Mouse (Mus musculus) splenic B cell, adult 2 months (primary cell): ENCODE measurements around the gene Crim1.

ENCODE experiments used
- DNase-seq: peaks from one replicate; pipeline ENCODE4 v3.0.0-alpha.2; 2011; ENCODE audit warnings: low read depth, low spot score
- H3K27me3 ChIP-seq: 2 replicates; pipeline ENCODE4 v1.6.1; 2012; ENCODE audit warnings: mild to moderate bottlenecking, low read length, moderate library complexity, mixed read lengths; ENCODE audit not compliant: control insufficient read depth, poor library complexity, insufficient read depth, severe bottlenecking
- H3K36me3 ChIP-seq: 2 replicates; pipeline ENCODE4 v1.6.1; 2012; ENCODE audit warnings: mild to moderate bottlenecking, low read length, moderate library complexity, mixed read lengths; ENCODE audit not compliant: control insufficient read depth, poor library complexity, insufficient read depth, severe bottlenecking

Crim1 gene

GRCm38 (mm10) chr17:78199626-78200560 lies at the start of gene Crim1:
TSS of gene Crim1 (plus strand) at chr17:78200248.
- Histone ChIP-seq H3K36me3 (no peaks in the 10 kb centered on the region), H3K27me3 (no peaks in the 10 kb centered on the region; the same call in 1 of the 2 replicates)
- peak; percentile 57 for DNase-seq

GRCm38 (mm10) chr17:78151479-78152282 lies 48.4 kb upstream of the Crim1 start:
- no peak for DNase-seq
- no peaks in the 10 kb centered on the region for H3K36me3 ChIP-seq
- no peaks in the 10 kb centered on the region for H3K27me3 ChIP-seq

- DNase-seq, result peak; percentile 51
- Histone ChIP-seq H3K27me3 (no peaks in the 10 kb centered on the region), H3K36me3 (no peaks in the 10 kb centered on the region)
Observed at GRCm38 (mm10) chr17:78163278-78163677, 36.8 kb upstream of the Crim1 start.

- Histone ChIP-seq H3K27me3 (no peaks in the 10 kb centered on the region), H3K36me3 (no peaks in the 10 kb centered on the region)
- DNase-seq, result no peak
Observed at GRCm38 (mm10) chr17:78163724-78164236, 36.3 kb upstream of the Crim1 start.

- DNase-seq, result no peak
- no peaks in the 10 kb centered on the region for H3K36me3 ChIP-seq
- no peaks in the 10 kb centered on the region for H3K27me3 ChIP-seq
Observed at GRCm38 (mm10) chr17:78165855-78166254, 34.2 kb upstream of the Crim1 start.

- no peak for DNase-seq
- H3K27me3 ChIP-seq, result no peaks in the 10 kb centered on the region
Observed at GRCm38 (mm10) chr17:78166566-78166965, 33.5 kb upstream of the Crim1 start.

GRCm38 (mm10) chr17:78172371-78172770 lies 27.7 kb upstream of the Crim1 start:
- H3K27me3 ChIP-seq, result no peaks in the 10 kb centered on the region
- no peaks in the 10 kb centered on the region for H3K36me3 ChIP-seq
- DNase-seq, result no peak

More at GRCm38 (mm10) chr17:78166566-78166965, 33.5 kb upstream of the Crim1 start:
- no peaks in the 10 kb centered on the region for H3K36me3 ChIP-seq

- DNase-seq, result no peak
- no peaks in the 10 kb centered on the region for H3K27me3 ChIP-seq
- H3K36me3 ChIP-seq, result no peaks in the 10 kb centered on the region
Observed at GRCm38 (mm10) chr17:78180766-78181165, 19.3 kb upstream of the Crim1 start.

GRCm38 (mm10) chr17:78196184-78196583 lies 3.9 kb upstream of the Crim1 start:
- no peak for DNase-seq
- H3K36me3 ChIP-seq, result no peaks in the 10 kb centered on the region
- H3K27me3 ChIP-seq, result no peaks in the 10 kb centered on the region; the same call in 1 of the 2 replicates

- no peaks in the 10 kb centered on the region for H3K36me3 ChIP-seq
- peak; percentile 58 for DNase-seq
- H3K27me3 ChIP-seq, result no peaks in the 10 kb centered on the region; the same call in 1 of the 2 replicates
Observed at GRCm38 (mm10) chr17:78197111-78197510, 2.9 kb upstream of the Crim1 start.

- Histone ChIP-seq H3K36me3 (no peaks in the 10 kb centered on the region), H3K27me3 (no peaks in the 10 kb centered on the region; the same call in 1 of the 2 replicates)
- DNase-seq, result no peak
Observed at GRCm38 (mm10) chr17:78198140-78198539, 1.9 kb upstream of the Crim1 start.

- Histone ChIP-seq H3K27me3 (no peaks in the 10 kb centered on the region; the same call in 1 of the 2 replicates), H3K36me3 (no peaks in the 10 kb centered on the region)
- DNase-seq, result peak; percentile 4
Observed at GRCm38 (mm10) chr17:78198820-78199219, 1.2 kb upstream of the Crim1 start.

GRCm38 (mm10) chr17:78199231-78199625 lies 820 bp upstream of the Crim1 start:
- no peak for DNase-seq
- Histone ChIP-seq H3K36me3 (no peaks in the 10 kb centered on the region), H3K27me3 (no peaks in the 10 kb centered on the region; the same call in 1 of the 2 replicates)

- no peaks in the 10 kb centered on the region; the same call in 1 of the 2 replicates for H3K27me3 ChIP-seq
- DNase-seq, result peak; percentile 45
- H3K36me3 ChIP-seq, result no peaks in the 10 kb centered on the region
Observed at GRCm38 (mm10) chr17:78200561-78201220, 643 bp downstream of the Crim1 start.
